Mouse (Mus musculus): Measurements from ENCODE around the gene Rfng. TPM values are rescaled to one million over a fixed set of nuclear protein-coding genes. Genes with fewer than 3 reads are reported as not detected.

Rfng gene
- total and polyA plus RNA-seq, 2 experiments = 3.1 to 25.1 TPM

- Histone ChIP-seq H3K79me2 (ENCODE audit: control insufficient read depth, insufficient read depth, low read length) (peaks cover 4% of the 10 kb centered on the region), H3K27ac (replicated peaks; ENCODE audit: insufficient read depth, low read depth, low read length) (no peak overlapping the region), H3K4me1 (ENCODE audit: control insufficient read depth, insufficient read depth, low read length) (peaks cover 23% of the 10 kb centered on the region), H3K27me3 (ENCODE audit: control insufficient read depth, insufficient read depth, low read length) (no peaks in the 10 kb centered on the region), H3K4me3 (ENCODE audit: insufficient read depth, low read depth, low read length) (no peak overlapping the region), H3K36me3 (ENCODE audit: control insufficient read depth, insufficient read depth, low read length) (no peaks in the 10 kb centered on the region), H3K9ac (ENCODE audit: low read depth, low read length) (no peak overlapping the region)
- no peak for DNase-seq (ENCODE audit: extremely low read depth, low read depth, low spot score)
- WGBS = 78% methylated on average over 4 of the region's 4 CpGs
- no peak for TF ChIP-seq POLR2A (IDR thresholded peaks at IDR 0.05; ENCODE audit: extremely low read depth, insufficient read depth, low read length)
- no peak for TF ChIP-seq CTCF (IDR thresholded peaks at IDR 0.05; ENCODE audit: low read depth, low read length)
These were observed 44.4 kb upstream of the Rfng start for GRCm38 (mm10) chr11:120828416-120828815.

- Histone ChIP-seq H3K79me2 (ENCODE audit: control insufficient read depth, insufficient read depth, low read length) (peaks cover 19% of the 10 kb centered on the region), H3K4me1 (ENCODE audit: control insufficient read depth, insufficient read depth, low read length) (peaks cover 31% of the 10 kb centered on the region), H3K27me3 (ENCODE audit: control insufficient read depth, insufficient read depth, low read length) (no peaks in the 10 kb centered on the region), H3K36me3 (ENCODE audit: control insufficient read depth, insufficient read depth, low read length) (no peaks in the 10 kb centered on the region), H3K9ac (ENCODE audit: low read depth, low read length) (no peak overlapping the region), H3K27ac (replicated peaks; ENCODE audit: insufficient read depth, low read depth, low read length) (no peak overlapping the region), H3K4me3 (ENCODE audit: insufficient read depth, low read depth, low read length) (no peak overlapping the region)
- TF ChIP-seq POLR2A (IDR thresholded peaks at IDR 0.05; ENCODE audit: extremely low read depth, insufficient read depth, low read length) (no peak), CTCF (IDR thresholded peaks at IDR 0.05; ENCODE audit: low read depth, low read length) (no peak)
- 93% methylated on average over 8 of the region's 8 CpGs for WGBS
- DNase-seq (ENCODE audit: extremely low read depth, low read depth, low spot score) = no peak
These were observed 42.3 kb upstream of the Rfng start for GRCm38 (mm10) chr11:120826016-120826953.

- Histone ChIP-seq H3K4me1 (ENCODE audit: control insufficient read depth, insufficient read depth, low read length) (peaks cover 37% of the 10 kb centered on the region), H3K79me2 (ENCODE audit: control insufficient read depth, insufficient read depth, low read length) (peaks cover 19% of the 10 kb centered on the region), H3K27me3 (ENCODE audit: control insufficient read depth, insufficient read depth, low read length) (no peaks in the 10 kb centered on the region), H3K27ac (replicated peaks; ENCODE audit: insufficient read depth, low read depth, low read length) (peak overlapping the region; percentile 73), H3K36me3 (ENCODE audit: control insufficient read depth, insufficient read depth, low read length) (peaks cover 3% of the 10 kb centered on the region), H3K4me3 (ENCODE audit: insufficient read depth, low read depth, low read length) (no peak overlapping the region), H3K9ac (ENCODE audit: low read depth, low read length) (no peak overlapping the region)
- TF ChIP-seq CTCF (IDR thresholded peaks at IDR 0.05; ENCODE audit: low read depth, low read length) (no peak), POLR2A (IDR thresholded peaks at IDR 0.05; ENCODE audit: extremely low read depth, insufficient read depth, low read length) (no peak)
- WGBS = 59% methylated on average over 4 of the region's 4 CpGs
- DNase-seq (ENCODE audit: extremely low read depth, low read depth, low spot score) = no peak
These were observed 41.4 kb upstream of the Rfng start for GRCm38 (mm10) chr11:120825289-120825863.

- H3K27me3 ChIP-seq (ENCODE audit: control insufficient read depth, insufficient read depth, low read length) = no peaks in the 10 kb centered on the region
- no peak for DNase-seq (ENCODE audit: extremely low read depth, low read depth, low spot score)
- H3K4me1 ChIP-seq (ENCODE audit: control insufficient read depth, insufficient read depth, low read length) = peaks cover 32% of the 10 kb centered on the region
- peak overlapping the region; percentile 73 for H3K27ac ChIP-seq (replicated peaks; ENCODE audit: insufficient read depth, low read depth, low read length)
- peaks cover 19% of the 10 kb centered on the region for H3K79me2 ChIP-seq (ENCODE audit: control insufficient read depth, insufficient read depth, low read length)
- peak overlapping the region; percentile 73 for H3K9ac ChIP-seq (ENCODE audit: low read depth, low read length)
- H3K36me3 ChIP-seq (ENCODE audit: control insufficient read depth, insufficient read depth, low read length) = peaks cover 8% of the 10 kb centered on the region
- 3% methylated on average over 21 of the region's 21 CpGs for WGBS
- TF ChIP-seq POLR2A (IDR thresholded peaks at IDR 0.05; ENCODE audit: extremely low read depth, insufficient read depth, low read length) = no peak
- TF ChIP-seq CTCF (IDR thresholded peaks at IDR 0.05; ENCODE audit: low read depth, low read length) = no peak
- H3K4me3 ChIP-seq (ENCODE audit: insufficient read depth, low read depth, low read length) = peak overlapping the region; percentile 68
These were observed 40.8 kb upstream of the Rfng start for GRCm38 (mm10) chr11:120824787-120825288.

GRCm38 (mm10) chr11:120823956-120824786, 40.2 kb upstream of the Rfng start, which contains the start of gene Fasn:
Gene Fasn (minus strand): TSS chr11:120824547.
- under 1% methylated on average over 109 of the region's 109 CpGs for WGBS
- H3K27ac ChIP-seq (replicated peaks; ENCODE audit: insufficient read depth, low read depth, low read length) = peak within 1 kb of the TSS; percentile 89
- H3K4me1 ChIP-seq (ENCODE audit: control insufficient read depth, insufficient read depth, low read length) = peaks cover 31% of the 10 kb centered on the region

More at GRCm38 (mm10) chr11:120823956-120824786, 40.2 kb upstream of the Rfng start, which contains the start of gene Fasn:
- Histone ChIP-seq H3K36me3 (ENCODE audit: control insufficient read depth, insufficient read depth, low read length) (peaks cover 15% of the 10 kb centered on the region), H3K79me2 (ENCODE audit: control insufficient read depth, insufficient read depth, low read length) (peaks cover 19% of the 10 kb centered on the region), H3K4me3 (ENCODE audit: insufficient read depth, low read depth, low read length) (peak within 1 kb of the TSS; percentile 96), H3K9ac (ENCODE audit: low read depth, low read length) (peak within 1 kb of the TSS; percentile 94), H3K27me3 (ENCODE audit: control insufficient read depth, insufficient read depth, low read length) (no peaks in the 10 kb centered on the region)
- DNase-seq (ENCODE audit: extremely low read depth, low read depth, low spot score) = peak; percentile 79
- TF ChIP-seq POLR2A (IDR thresholded peaks at IDR 0.05; ENCODE audit: extremely low read depth, insufficient read depth, low read length) (peak; percentile 99), CTCF (IDR thresholded peaks at IDR 0.05; ENCODE audit: low read depth, low read length) (peak; percentile 57)

All from liver, adult 2 months (tissue).